Mouse (Mus musculus) thymus, adult 2 months (tissue): ENCODE data around the gene Sirpa. TPM values are rescaled to one million over a fixed set of nuclear protein-coding genes. Genes with fewer than 3 reads are reported as not detected.

Experiments
- DNase-seq: peaks from one replicate; pipeline ENCODE4 v3.0.0; 2021
- H3K27ac ChIP-seq: fragments of 200-500 bp; 2 replicates; pipeline ENCODE4 v1.5.1; 2012; ENCODE audit warnings: low read length, control low read depth; ENCODE audit not compliant: control insufficient read depth, insufficient read depth
- H3K27me3 ChIP-seq: fragments of 200-500 bp; 2 replicates; pipeline ENCODE4 v1.6.1; 2012; ENCODE audit warnings: mild to moderate bottlenecking, low read length, moderate library complexity, mixed read lengths; ENCODE audit not compliant: control insufficient read depth, insufficient read depth
- H3K36me3 ChIP-seq: fragments of 200-500 bp; 2 replicates; pipeline ENCODE4 v1.6.1; 2012; ENCODE audit warnings: mild to moderate bottlenecking, low read length, moderate library complexity; ENCODE audit not compliant: control insufficient read depth, insufficient read depth
- H3K4me1 ChIP-seq: fragments of 200-500 bp; replicated peaks from 2 replicates; pipeline ENCODE4 v1.6.1; 2012; ENCODE audit warnings: low read length; ENCODE audit not compliant: control insufficient read depth, insufficient read depth
- H3K4me3 ChIP-seq: fragments of 200-500 bp; 2 replicates; pipeline ENCODE4 v1.5.1; 2012; ENCODE audit warnings: mild to moderate bottlenecking, low read length, control low read depth, moderate library complexity; ENCODE audit not compliant: control insufficient read depth, insufficient read depth
- CTCF ChIP-seq: fragments of 200-500 bp; IDR thresholded peaks from 2 replicates; pipeline ENCODE4 v1.5.1; 2012; ENCODE audit warnings: mild to moderate bottlenecking, control low read depth, low read length, moderate library complexity, borderline replicate concordance; ENCODE audit not compliant: control insufficient read depth, poor library complexity, insufficient read depth; ENCODE audit errors: extremely low read depth
- POLR2A ChIP-seq: fragments of 200-500 bp; IDR thresholded peaks from 2 replicates; pipeline ENCODE4 v1.6.1; 2012; ENCODE audit warnings: mild to moderate bottlenecking, low read length, control low read depth, moderate library complexity; ENCODE audit not compliant: control insufficient read depth, poor library complexity, insufficient read depth; ENCODE audit errors: extremely low read depth
- WGBS: fragments of 180-500 bp; shearing (Covaris S2); methylation state at CpG from one replicate; pipeline ENCODE4 v1.1.7; 2018; 5-methylcytosine and 5-hydroxymethylcytosine counted together
- polyA plus RNA-seq: library from polyadenylated mRNA; depleted of rRNA; stranded (reverse); fragments of >200 nt; gene quantifications from 2 replicates; pipeline ENCODE4 v1.2.3, GENCODE M21; 2012

Gene Sirpa
- polyA plus RNA-seq, 1 experiment, result 56.0 TPM

DNA sequence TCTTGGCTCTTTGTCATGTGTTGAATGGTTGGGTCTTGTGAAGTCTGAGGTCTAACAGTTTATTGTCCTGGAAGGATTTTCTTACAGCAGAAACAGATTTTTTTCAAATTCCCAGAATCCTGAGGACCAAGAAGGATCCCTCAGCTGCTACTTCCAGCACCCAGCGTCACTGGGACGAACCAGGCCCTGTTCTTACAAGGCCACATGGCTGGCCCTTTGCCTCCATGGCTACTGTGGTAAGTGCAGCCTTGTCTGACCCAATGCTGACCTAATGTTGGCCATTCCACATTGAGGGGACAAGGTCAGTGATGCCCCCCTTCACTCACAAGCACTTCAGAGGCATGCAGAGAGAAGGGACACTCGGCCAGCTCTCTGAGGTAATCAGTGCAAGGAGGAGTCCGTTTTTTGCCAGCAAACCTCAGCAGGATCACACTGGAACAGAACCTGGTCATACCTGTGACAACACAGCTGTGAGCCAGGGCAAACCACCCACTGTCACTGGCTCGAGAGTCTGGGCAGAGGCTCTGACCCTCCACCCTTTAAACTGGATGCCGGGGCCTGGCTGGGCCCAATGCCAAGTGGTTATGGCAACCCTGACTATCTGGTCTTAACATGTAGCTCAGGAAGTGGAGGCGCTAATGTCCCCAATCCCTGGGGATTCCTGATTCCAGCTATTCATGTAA is 38.5 kb downstream of the Sirpa start:
- TF ChIP-seq CTCF, result no peak
- no peak for TF ChIP-seq POLR2A
- H3K4me1 ChIP-seq, result no peaks in the 10 kb centered on the region
- 95% methylated on average over 7 of the region's 7 CpGs for WGBS

DNA sequence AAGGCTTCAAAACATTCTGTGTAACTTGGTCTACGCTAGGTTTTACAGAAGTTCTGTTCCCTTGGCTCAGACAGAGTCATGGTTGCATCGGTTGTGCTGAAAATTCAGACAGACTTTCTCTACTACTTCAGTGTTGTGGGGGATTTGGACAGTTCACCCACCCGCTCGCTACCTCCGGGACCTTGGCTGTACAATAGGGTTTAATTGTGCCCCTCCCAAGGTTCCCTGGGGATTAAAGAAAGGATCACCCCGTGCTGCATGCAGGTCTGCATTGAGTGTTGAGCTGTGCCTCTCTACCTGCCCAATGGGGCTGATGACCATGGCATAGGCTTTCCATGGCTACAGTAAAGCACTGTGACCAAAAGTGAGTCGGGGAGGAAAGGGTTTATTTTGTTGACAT is 39.7 kb downstream of the Sirpa start:
- TF ChIP-seq CTCF, result no peak
- TF ChIP-seq POLR2A, result no peak
- WGBS, result 96% methylated on average over 7 of the region's 7 CpGs
- DNase-seq, result no peak
- no peak overlapping the region for H3K27ac ChIP-seq
- no peak overlapping the region for H3K4me3 ChIP-seq
- no peaks in the 10 kb centered on the region for H3K27me3 ChIP-seq
- no peaks in the 10 kb centered on the region for H3K4me1 ChIP-seq
- no peaks in the 10 kb centered on the region for H3K36me3 ChIP-seq

More for the DNA sequence above, 38.5 kb downstream of the Sirpa start:
- Histone ChIP-seq H3K27me3 (no peaks in the 10 kb centered on the region), H3K36me3 (no peaks in the 10 kb centered on the region), H3K4me3 (no peak overlapping the region), H3K27ac (no peak overlapping the region)
- DNase-seq, result no peak

GRCm38 (mm10) chr2:129633077-129633732 is 40.6 kb downstream of the Sirpa start:
- WGBS, result 44% methylated on average over 9 of the region's 9 CpGs
- no peaks in the 10 kb centered on the region for H3K27me3 ChIP-seq
- H3K4me1 ChIP-seq, result no peaks in the 10 kb centered on the region
- no peaks in the 10 kb centered on the region for H3K36me3 ChIP-seq
- H3K4me3 ChIP-seq, result no peak overlapping the region
- TF ChIP-seq CTCF, result no peak
- no peak for TF ChIP-seq POLR2A
- no peak overlapping the region for H3K27ac ChIP-seq
- DNase-seq, result no peak

GRCm38 (mm10) chr2:129633982-129634381 is 41.3 kb downstream of the Sirpa start:
- no peaks in the 10 kb centered on the region for H3K27me3 ChIP-seq
- DNase-seq, result no peak
- no peak for TF ChIP-seq POLR2A
- TF ChIP-seq CTCF, result no peak
- no peak overlapping the region for H3K4me3 ChIP-seq
- H3K4me1 ChIP-seq, result no peaks in the 10 kb centered on the region
- WGBS, result 92% methylated on average over 3 of the region's 3 CpGs
- no peaks in the 10 kb centered on the region for H3K36me3 ChIP-seq
- H3K27ac ChIP-seq, result no peak overlapping the region

GRCm38 (mm10) chr2:129652616-129653015 is 60.0 kb downstream of the Sirpa start:
- DNase-seq, result no peak
- Histone ChIP-seq H3K4me1 (no peaks in the 10 kb centered on the region), H3K27ac (no peak overlapping the region), H3K27me3 (no peaks in the 10 kb centered on the region), H3K4me3 (no peak overlapping the region), H3K36me3 (no peaks in the 10 kb centered on the region)
- WGBS, result 75% methylated on average over 4 of the region's 4 CpGs
- TF ChIP-seq POLR2A, result no peak
- no peak for TF ChIP-seq CTCF

DNA sequence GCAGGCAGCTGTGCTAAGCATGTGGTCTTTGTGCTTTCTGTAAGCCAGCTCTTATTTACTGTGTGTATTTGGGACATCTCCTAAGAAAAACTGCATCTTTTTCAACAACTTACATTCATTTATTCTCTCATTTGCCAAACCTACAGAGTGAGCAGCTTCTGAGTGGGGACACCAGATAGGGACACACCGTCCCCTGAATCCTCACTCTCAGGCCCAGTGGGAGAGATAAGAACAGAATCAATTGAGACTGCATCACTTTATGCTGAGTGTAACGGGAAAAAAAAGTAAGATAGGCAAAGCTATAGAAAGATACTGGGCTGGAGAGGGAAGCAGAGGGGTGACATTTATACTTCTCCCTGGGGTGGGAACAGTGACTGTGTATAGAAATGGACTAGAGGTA is 61.0 kb downstream of the Sirpa start:
- TF ChIP-seq POLR2A, result no peak
- no peak for TF ChIP-seq CTCF
- no peak overlapping the region for H3K27ac ChIP-seq
- WGBS, result 95% methylated on average over 2 of the region's 2 CpGs
- H3K27me3 ChIP-seq, result no peaks in the 10 kb centered on the region
- no peaks in the 10 kb centered on the region for H3K4me1 ChIP-seq
- no peak overlapping the region for H3K4me3 ChIP-seq
- no peak for DNase-seq
- H3K36me3 ChIP-seq, result no peaks in the 10 kb centered on the region
